Mouse (Mus musculus): ENCODE data around the gene Eef2.

- TF ChIP-seq CTCF (IDR thresholded peaks at IDR 0.05; ENCODE audit: low read depth) (peak; percentile 99), EP300 (IDR thresholded peaks at IDR 0.05; ENCODE audit: low read depth) (no peak)
Measured at GRCm38 (mm10) chr10:81174617-81175344, 1.6 kb upstream of the Eef2 start.
